Mouse (Mus musculus): Measurements from ENCODE around the gene Icam5.
A peak's percentile ranks its signal among the peaks of the same experiment; 100 is the strongest.
"Not testable (repeated sequence)": the region's sequence is repeated elsewhere in the genome, so short reads cannot be mapped to it uniquely, and the experiment has no call there.

GRCm38 (mm10) chr9:21010939-21011541 lies 20.8 kb upstream of the Icam5 start:
- TF ChIP-seq EP300, POLR2A (IDR thresholded peaks at IDR 0.05; ENCODE audit: insufficient read depth, low read depth, low read length): not testable (repeated sequence)
- TF ChIP-seq CTCF (IDR thresholded peaks at IDR 0.05): 0 out of 2 replicates have a peak, but pooled peaks have one; percentile 8

Data from heart, adult 2 months (tissue).